Mouse (Mus musculus): ENCODE results near the gene Creb3l1.

The Creb3l1 gene

GRCm38 (mm10) chr2:91986071-91986470, 38.2 kb downstream of the Creb3l1 start:
- POLR2A ChIA-PET: interaction anchor here in 2 of 4 experiments (2.2 to 2.3 kb wide), 2 partner anchors 15 to 54 kb away, joined by 7 to 12 read pairs; partner anchors contain the start of gene Mdk (in 1 of the 2)
- CTCF ChIA-PET: interaction anchor here in 2 of 4 experiments (0.6 to 1.6 kb wide), 4 partner anchors 42 to 571 kb away, joined by 3 read pairs; no protein-coding TSS in a partner anchor

GRCm38 (mm10) chr2:91984906-91985525, 39.3 kb downstream of the Creb3l1 start:
- POLR2A ChIA-PET: interaction anchor here in 2 of 4 experiments (0.6 to 2.2 kb wide), 18 partner anchors 9 to 71 kb away, joined by 3 to 12 read pairs (median 4); partner anchors contain the start of genes Dgkz (in 1 of the 2) and Mdk (in 1 of the 2)

GRCm38 (mm10) chr2:91984439-91984838, 39.9 kb downstream of the Creb3l1 start:
- POLR2A ChIA-PET: interaction anchor here in 2 of 4 experiments (0.5 to 2.2 kb wide), 23 partner anchors 8 to 484 kb away, joined by 3 to 12 read pairs (median 4); partner anchors contain the start of genes Dgkz (in 1 of the 2) and Mdk (in 1 of the 2)
- CTCF ChIA-PET: interaction anchor here (0.5 to 2.2 kb wide), 24 partner anchors 9 to 477 kb away, joined by 3 to 9 read pairs (median 3); partner anchors contain the start of genes Dgkz (in 1 of the 4) and Mdk (in 1 of the 4)

More at GRCm38 (mm10) chr2:91984906-91985525, 39.3 kb downstream of the Creb3l1 start:
- CTCF ChIA-PET: interaction anchor here (0.5 to 2.2 kb wide), 16 partner anchors 15 to 476 kb away, joined by 3 to 9 read pairs (median 3); partner anchors contain the start of gene Mdk (in 1 of the 4)

GRCm38 (mm10) chr2:91980830-91981229, 43.5 kb downstream of the Creb3l1 start:
- POLR2A ChIA-PET: interaction anchor here in 2 of 4 experiments (1.2 to 2.1 kb wide), 5 partner anchors 9 to 27 kb away, joined by 3 to 8 read pairs (median 4); no protein-coding TSS in a partner anchor
- CTCF ChIA-PET: interaction anchor here (0.6 to 1.6 kb wide), 5 partner anchors 9 to 81 kb away, joined by 3 to 7 read pairs (median 6); no protein-coding TSS in a partner anchor

GRCm38 (mm10) chr2:91980245-91980644, 44.1 kb downstream of the Creb3l1 start:
- CTCF ChIA-PET: interaction anchor here (0.5 to 2.1 kb wide), 8 partner anchors 10 to 219 kb away, joined by 3 to 9 read pairs (median 5); partner anchors contain the start of gene Mdk (in 1 of the 4)
- POLR2A ChIA-PET: interaction anchor here in 2 of 4 experiments (1.2 to 2.1 kb wide), 4 partner anchors 9 to 17 kb away, joined by 3 to 8 read pairs (median 4); no protein-coding TSS in a partner anchor

- POLR2A ChIA-PET: interaction anchor here in 2 of 4 experiments (0.6 to 1.4 kb wide), 8 partner anchors 10 to 959 kb away, joined by 3 to 8 read pairs (median 3); no protein-coding TSS in a partner anchor
Observed at GRCm38 (mm10) chr2:91978547-91978946, 45.8 kb downstream of the Creb3l1 start.

GRCm38 (mm10) chr2:91977960-91978359, 46.3 kb downstream of the Creb3l1 start:
- POLR2A ChIA-PET: interaction anchor here in 2 of 4 experiments (0.6 to 1.4 kb wide), 3 partner anchors 10 to 934 kb away, joined by 3 read pairs; no protein-coding TSS in a partner anchor
- CTCF ChIA-PET: interaction anchor here in 2 of 4 experiments (0.9 to 1.3 kb wide), 5 partner anchors 10 to 46 kb away, joined by 3 to 4 read pairs (median 4); no protein-coding TSS in a partner anchor

More at GRCm38 (mm10) chr2:91978547-91978946, 45.8 kb downstream of the Creb3l1 start:
- CTCF ChIA-PET: interaction anchor here (0.5 to 2.1 kb wide), 7 partner anchors 9 to 199 kb away, joined by 3 to 11 read pairs (median 4); partner anchors contain the start of gene Mdk (in 1 of the 4)

GRCm38 (mm10) chr2:91975581-91976541, 48.4 kb downstream of the Creb3l1 start, which contains the start of gene Dgkz:
TSS of gene Dgkz (minus strand) at chr2:91975864.
- ChIA-PET CTCF (interaction anchor here in 3 of 4 experiments (0.8 to 2.1 kb wide), 9 partner anchors 8 to 46 kb away, joined by 3 to 7 read pairs (median 5); no protein-coding TSS in a partner anchor), POLR2A (interaction anchor here (0.5 to 2.5 kb wide), 17 partner anchors 8 to 321 kb away, joined by 3 to 16 read pairs (median 4); partner anchors contain the start of gene Mdk (in 1 of the 4))

- POLR2A ChIA-PET: interaction anchor here in 3 of 4 experiments (0.8 to 3.2 kb wide), 11 partner anchors 9 to 50 kb away, joined by 3 to 24 read pairs (median 4); partner anchors contain the start of gene Mdk (in 1 of the 3)
- CTCF ChIA-PET: interaction anchor here (0.6 to 1.5 kb wide), 7 partner anchors 8 to 1082 kb away, joined by 3 to 6 read pairs (median 3); no protein-coding TSS in a partner anchor
Observed at GRCm38 (mm10) chr2:91973416-91974135, 50.7 kb downstream of the Creb3l1 start.

- ChIA-PET POLR2A (interaction anchor here in 3 of 4 experiments (0.5 to 3.2 kb wide), 18 partner anchors 8 to 193 kb away, joined by 3 to 24 read pairs (median 4); partner anchors contain the start of gene Mdk (in 1 of the 3)), CTCF (interaction anchor here (0.5 to 2.5 kb wide), 10 partner anchors 9 to 242 kb away, joined by 3 to 14 read pairs (median 4); partner anchors contain the start of gene Mdk (in 1 of the 4))
Observed at GRCm38 (mm10) chr2:91972121-91972566, 52.2 kb downstream of the Creb3l1 start.

GRCm38 (mm10) chr2:91971231-91972097, 52.8 kb downstream of the Creb3l1 start:
- POLR2A ChIA-PET: interaction anchor here in 3 of 4 experiments (0.6 to 3.2 kb wide), 25 partner anchors 7 to 456 kb away, joined by 3 to 24 read pairs (median 4); partner anchors contain the start of genes Creb3l1 (in 1 of the 3), Large2 (in 1 of the 3) and Pex16 (in 1 of the 3)

GRCm38 (mm10) chr2:91967962-91968361, 56.3 kb downstream of the Creb3l1 start:
- POLR2A ChIA-PET: interaction anchor here in 2 of 4 experiments (0.6 to 1.5 kb wide), 6 partner anchors 11 to 305 kb away, joined by 3 to 6 read pairs (median 3); partner anchors contain the start of gene Mdk (in 1 of the 2)
- CTCF ChIA-PET: interaction anchor here in 1 of 4 experiments (1.3 kb wide), 1 partner anchor 16 kb away, joined by 7 read pairs; no protein-coding TSS in a partner anchor

More at GRCm38 (mm10) chr2:91971231-91972097, 52.8 kb downstream of the Creb3l1 start:
- CTCF ChIA-PET: interaction anchor here in 3 of 4 experiments (0.7 to 2.5 kb wide), 11 partner anchors 8 to 1032 kb away, joined by 3 to 8 read pairs (median 3); partner anchors contain the start of gene Mdk (in 1 of the 3)

GRCm38 (mm10) chr2:91966367-91966766, 57.9 kb downstream of the Creb3l1 start:
- POLR2A ChIA-PET: interaction anchor here in 3 of 4 experiments (0.5 to 3.3 kb wide), 5 partner anchors 10 to 342 kb away, joined by 3 to 15 read pairs (median 6); partner anchors contain the start of gene Dgkz (in 1 of the 3)
- CTCF ChIA-PET: interaction anchor here in 1 of 4 experiments (1.6 kb wide), 1 partner anchor 37 kb away, joined by 5 read pairs; no protein-coding TSS in a partner anchor

GRCm38 (mm10) chr2:91965417-91965816, 58.9 kb downstream of the Creb3l1 start:
- ChIA-PET POLR2A (interaction anchor here (0.5 to 3.6 kb wide), 26 partner anchors 8 to 409 kb away, joined by 3 to 24 read pairs (median 4); partner anchors contain the start of genes Dgkz (in 2 of the 4), Mdk (in 2 of the 4), Ambra1 (in 1 of the 4) and Large2 (in 1 of the 4)), CTCF (interaction anchor here (0.5 to 4.2 kb wide), 15 partner anchors 9 to 404 kb away, joined by 3 to 41 read pairs (median 3); partner anchors contain the start of genes Dgkz (in 1 of the 4) and Gm9821 (in 1 of the 4))

Measured in embryonic stem cell, embryonic (primary cell).